Mouse (Mus musculus) thymus, adult 2 months (tissue): ENCODE results near the gene Hrh2. TPM values are rescaled to one million over a fixed set of nuclear protein-coding genes. Genes with fewer than 3 reads are reported as not detected.

Experiments used
- DNase-seq: peaks from one replicate; pipeline ENCODE4 v3.0.0; 2021
- H3K27ac ChIP-seq: fragments of 200-500 bp; 2 replicates; pipeline ENCODE4 v1.5.1; 2012; ENCODE audit warnings: low read length, control low read depth; ENCODE audit not compliant: control insufficient read depth, insufficient read depth
- H3K27me3 ChIP-seq: fragments of 200-500 bp; 2 replicates; pipeline ENCODE4 v1.6.1; 2012; ENCODE audit warnings: mild to moderate bottlenecking, low read length, moderate library complexity, mixed read lengths; ENCODE audit not compliant: control insufficient read depth, insufficient read depth
- H3K36me3 ChIP-seq: fragments of 200-500 bp; 2 replicates; pipeline ENCODE4 v1.6.1; 2012; ENCODE audit warnings: mild to moderate bottlenecking, low read length, moderate library complexity; ENCODE audit not compliant: control insufficient read depth, insufficient read depth
- H3K4me1 ChIP-seq: fragments of 200-500 bp; replicated peaks from 2 replicates; pipeline ENCODE4 v1.6.1; 2012; ENCODE audit warnings: low read length; ENCODE audit not compliant: control insufficient read depth, insufficient read depth
- H3K4me3 ChIP-seq: fragments of 200-500 bp; 2 replicates; pipeline ENCODE4 v1.5.1; 2012; ENCODE audit warnings: mild to moderate bottlenecking, low read length, control low read depth, moderate library complexity; ENCODE audit not compliant: control insufficient read depth, insufficient read depth
- CTCF ChIP-seq: fragments of 200-500 bp; IDR thresholded peaks from 2 replicates; pipeline ENCODE4 v1.5.1; 2012; ENCODE audit warnings: mild to moderate bottlenecking, control low read depth, low read length, moderate library complexity, borderline replicate concordance; ENCODE audit not compliant: control insufficient read depth, poor library complexity, insufficient read depth; ENCODE audit errors: extremely low read depth
- POLR2A ChIP-seq: fragments of 200-500 bp; IDR thresholded peaks from 2 replicates; pipeline ENCODE4 v1.6.1; 2012; ENCODE audit warnings: mild to moderate bottlenecking, low read length, control low read depth, moderate library complexity; ENCODE audit not compliant: control insufficient read depth, poor library complexity, insufficient read depth; ENCODE audit errors: extremely low read depth
- WGBS: fragments of 180-500 bp; shearing (Covaris S2); methylation state at CpG from one replicate; pipeline ENCODE4 v1.1.7; 2018; 5-methylcytosine and 5-hydroxymethylcytosine counted together
- polyA plus RNA-seq: library from polyadenylated mRNA; depleted of rRNA; stranded (reverse); fragments of >200 nt; gene quantifications from 2 replicates; pipeline ENCODE4 v1.2.3, GENCODE M21; 2012

The Hrh2 gene
- polyA plus RNA-seq, 1 experiment = 4.2 TPM

DNA sequence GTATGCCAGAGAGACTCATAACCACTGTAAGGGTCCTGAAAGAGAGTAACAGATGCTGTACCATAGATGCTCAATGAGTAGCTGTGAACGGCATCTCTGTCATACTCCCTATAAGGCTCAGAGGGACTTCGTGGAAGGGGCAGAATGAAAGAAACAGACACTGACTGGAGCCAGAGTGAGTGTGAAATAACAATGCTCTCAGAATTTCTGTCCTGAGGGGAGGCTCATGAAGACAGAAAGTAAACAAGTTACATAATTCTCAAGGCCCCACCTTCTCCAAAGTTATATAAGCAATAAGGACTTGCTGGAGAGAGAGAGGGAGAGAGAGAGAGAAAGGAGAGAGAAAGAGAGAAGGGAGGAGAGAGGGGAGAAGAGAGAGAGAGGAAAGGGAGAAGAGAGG is 36.1 kb upstream of the Hrh2 start:
- TF ChIP-seq CTCF = no peak
- no peak for TF ChIP-seq POLR2A
- no peak for DNase-seq
- Histone ChIP-seq H3K4me3 (no peak overlapping the region), H3K36me3 (no peaks in the 10 kb centered on the region), H3K27me3 (no peaks in the 10 kb centered on the region), H3K27ac (no peak overlapping the region), H3K4me1 (no peaks in the 10 kb centered on the region)
- WGBS = 91% methylated on average over 2 of the region's 2 CpGs

DNA sequence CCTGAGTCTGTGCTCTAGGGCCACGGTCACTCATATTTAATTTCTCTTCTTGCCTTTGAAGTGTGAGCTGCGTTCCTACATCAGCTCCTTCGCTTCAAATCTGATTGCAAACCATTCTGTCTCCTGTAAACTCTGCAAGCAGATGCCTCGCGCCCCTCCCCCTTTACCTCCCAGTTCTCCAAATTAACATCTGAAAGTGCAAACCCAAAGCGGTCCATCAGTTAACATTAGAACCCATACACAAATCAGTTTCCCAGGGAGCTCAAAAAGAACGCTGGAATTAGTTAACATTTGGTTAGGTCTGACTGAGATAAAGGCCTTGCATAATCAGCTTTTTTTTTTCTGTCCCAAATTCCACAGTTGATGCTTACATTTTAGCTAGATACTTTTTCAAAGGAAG is 32.7 kb upstream of the Hrh2 start:
- no peaks in the 10 kb centered on the region for H3K36me3 ChIP-seq
- H3K4me1 ChIP-seq = no peaks in the 10 kb centered on the region
- WGBS = 91% methylated on average over 7 of the region's 7 CpGs
- no peak overlapping the region for H3K4me3 ChIP-seq
- TF ChIP-seq CTCF (no peak), POLR2A (no peak)
- no peak overlapping the region for H3K27ac ChIP-seq
- no peak for DNase-seq
- H3K27me3 ChIP-seq = no peaks in the 10 kb centered on the region

DNA sequence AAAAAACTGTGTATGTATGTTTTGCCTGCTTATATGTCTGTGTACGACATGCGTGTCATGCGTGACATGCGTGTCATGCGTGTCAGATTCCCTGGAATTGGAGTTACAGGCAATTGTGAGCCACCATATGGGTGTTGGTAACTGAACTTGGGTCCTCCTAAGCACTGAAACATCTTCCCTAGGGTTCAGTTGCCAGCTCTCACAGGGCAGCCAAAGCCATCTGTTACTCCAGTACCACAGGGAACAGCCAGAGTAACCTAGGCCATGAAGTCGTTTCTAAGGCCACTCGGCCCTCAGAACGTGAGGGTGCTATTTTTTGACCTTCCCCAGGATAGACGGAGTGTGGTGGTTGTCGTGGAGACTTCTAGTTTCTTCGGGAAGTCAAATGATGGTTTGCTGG is 32.2 kb upstream of the Hrh2 start:
- H3K36me3 ChIP-seq = no peaks in the 10 kb centered on the region
- H3K4me3 ChIP-seq = no peak overlapping the region
- no peak overlapping the region for H3K27ac ChIP-seq
- no peaks in the 10 kb centered on the region for H3K27me3 ChIP-seq
- DNase-seq = no peak
- TF ChIP-seq POLR2A (no peak), CTCF (no peak)
- WGBS = 88% methylated on average over 11 of the region's 11 CpGs
- no peaks in the 10 kb centered on the region for H3K4me1 ChIP-seq

DNA sequence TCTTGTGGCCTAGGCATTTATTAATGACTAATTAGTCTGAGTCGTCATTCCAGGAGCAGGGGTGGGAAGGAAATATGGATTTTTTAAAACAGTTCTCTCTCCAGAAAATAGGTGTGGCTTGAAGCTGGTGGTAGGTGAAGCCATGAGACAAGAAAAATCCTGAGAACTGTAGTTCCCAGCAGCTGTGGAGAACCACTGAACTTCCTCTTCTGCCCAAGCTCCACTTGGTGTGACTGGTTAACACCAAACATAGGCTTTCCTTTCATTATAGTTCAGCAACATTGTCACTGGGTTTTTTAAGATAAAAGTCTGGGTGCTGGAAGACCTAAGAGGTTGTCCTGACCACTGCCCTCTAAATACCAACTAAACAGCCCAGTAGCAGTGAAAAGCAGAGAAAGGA is 31.4 kb upstream of the Hrh2 start:
- H3K4me3 ChIP-seq = no peak overlapping the region
- H3K27me3 ChIP-seq = no peaks in the 10 kb centered on the region
- H3K27ac ChIP-seq = no peak overlapping the region
- H3K36me3 ChIP-seq = no peaks in the 10 kb centered on the region
- 6% methylated on average over 1 of the region's 1 CpGs for WGBS
- no peak for DNase-seq
- no peaks in the 10 kb centered on the region for H3K4me1 ChIP-seq
- TF ChIP-seq CTCF = no peak
- no peak for TF ChIP-seq POLR2A

DNA sequence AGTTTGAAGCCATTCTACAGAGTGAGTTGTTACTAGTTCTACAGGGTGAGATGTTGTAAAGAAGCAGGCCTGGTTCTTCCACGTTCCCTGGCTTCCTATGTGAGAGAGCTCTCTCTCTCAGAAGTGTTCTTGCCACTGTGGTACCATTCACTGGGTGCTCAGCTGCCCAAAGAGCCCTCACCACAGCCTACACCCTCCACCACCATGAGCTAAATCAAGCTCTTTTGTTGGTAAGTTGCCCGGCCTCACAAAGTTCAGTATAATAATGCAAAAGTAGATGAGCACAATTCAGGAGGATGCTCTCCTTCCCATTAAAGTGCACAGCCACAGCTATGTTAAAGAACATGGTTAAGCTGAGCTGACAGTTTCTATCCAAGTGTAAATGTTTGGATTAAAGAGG is 30.4 kb upstream of the Hrh2 start:
- 78% methylated on average over 2 of the region's 2 CpGs for WGBS
- H3K27ac ChIP-seq = no peak overlapping the region
- no peaks in the 10 kb centered on the region for H3K27me3 ChIP-seq
- no peaks in the 10 kb centered on the region for H3K4me1 ChIP-seq
- no peaks in the 10 kb centered on the region for H3K36me3 ChIP-seq
- TF ChIP-seq CTCF = no peak
- no peak for DNase-seq
- H3K4me3 ChIP-seq = no peak overlapping the region

DNA sequence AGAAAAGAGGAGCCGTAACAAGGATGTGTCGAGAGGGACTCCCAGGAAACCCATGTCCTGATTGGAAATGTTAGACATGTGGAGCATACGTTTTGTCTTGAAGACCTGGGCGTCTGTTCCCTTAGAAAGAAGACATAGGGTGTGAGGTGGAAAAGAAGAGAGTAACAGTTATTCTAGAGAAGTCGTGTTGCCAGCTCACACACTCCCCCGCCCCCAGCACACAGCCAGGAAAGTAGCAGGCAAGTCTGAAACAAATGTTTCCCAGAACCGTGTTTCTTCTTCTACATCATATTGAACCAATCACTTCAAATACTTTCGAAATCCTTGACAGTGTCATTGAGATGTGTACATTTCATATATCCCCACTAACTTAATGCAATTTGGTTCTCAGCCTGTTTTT is 28.6 kb upstream of the Hrh2 start:
- no peaks in the 10 kb centered on the region for H3K36me3 ChIP-seq
- DNase-seq = no peak
- H3K27me3 ChIP-seq = no peaks in the 10 kb centered on the region
- no peak for TF ChIP-seq POLR2A
- no peak for TF ChIP-seq CTCF
- no peak overlapping the region for H3K27ac ChIP-seq
- no peak overlapping the region for H3K4me3 ChIP-seq
- no peaks in the 10 kb centered on the region for H3K4me1 ChIP-seq
- WGBS = 91% methylated on average over 8 of the region's 8 CpGs

DNA sequence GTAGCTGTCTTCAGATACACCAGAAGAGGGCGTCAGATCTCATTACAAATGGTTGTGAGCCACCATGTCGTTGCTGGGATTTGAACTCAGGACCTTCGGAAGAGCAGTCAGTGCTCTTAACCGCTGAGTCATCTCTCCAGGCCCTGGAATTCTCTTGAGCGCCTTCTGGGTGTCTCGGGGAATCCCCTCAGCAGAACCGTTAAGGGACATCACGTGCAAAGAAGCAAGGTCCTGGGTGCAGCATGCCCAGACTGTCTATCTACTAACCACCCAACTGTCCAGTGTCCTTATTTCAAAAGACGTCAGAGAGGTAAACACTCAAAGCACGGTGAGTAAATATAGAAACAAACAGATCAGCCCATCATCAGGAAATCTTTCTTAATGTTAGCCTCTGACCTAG is 27.5 kb upstream of the Hrh2 start:
- DNase-seq = no peak
- H3K36me3 ChIP-seq = no peaks in the 10 kb centered on the region
- 93% methylated on average over 10 of the region's 10 CpGs for WGBS
- H3K4me1 ChIP-seq = no peaks in the 10 kb centered on the region
- H3K27ac ChIP-seq = no peak overlapping the region
- H3K4me3 ChIP-seq = no peak overlapping the region
- no peaks in the 10 kb centered on the region for H3K27me3 ChIP-seq
- no peak for TF ChIP-seq CTCF
- TF ChIP-seq POLR2A = no peak

DNA sequence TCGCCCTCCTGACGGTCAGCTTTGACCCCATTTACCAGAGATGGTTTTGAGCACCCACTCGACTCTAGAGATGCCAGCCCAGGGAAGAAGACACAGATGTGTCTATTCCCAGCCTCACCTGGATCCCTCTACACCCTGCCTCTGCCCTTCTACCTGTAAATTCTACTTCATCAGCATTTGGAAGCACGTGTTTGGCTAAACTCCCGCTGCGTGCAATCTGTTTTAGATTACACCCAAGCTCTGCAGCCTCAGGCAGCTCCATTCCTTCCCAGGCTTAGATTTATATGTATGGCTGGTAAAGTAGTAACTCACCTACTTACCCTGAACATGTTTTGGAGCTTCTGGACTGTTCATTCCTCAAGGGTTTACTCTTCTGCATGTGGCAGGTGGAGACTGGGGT is 26.9 kb upstream of the Hrh2 start:
- Histone ChIP-seq H3K4me1 (no peaks in the 10 kb centered on the region), H3K27me3 (no peaks in the 10 kb centered on the region), H3K4me3 (no peak overlapping the region), H3K27ac (no peak overlapping the region), H3K36me3 (no peaks in the 10 kb centered on the region)
- WGBS = 93% methylated on average over 6 of the region's 6 CpGs
- TF ChIP-seq POLR2A (no peak), CTCF (no peak)
- DNase-seq = no peak
